Mouse (Mus musculus): ENCODE data around the gene Tnr. TPM values are rescaled to one million over a fixed set of nuclear protein-coding genes. Genes with fewer than 3 reads are reported as not detected.

The Tnr gene
- polyA plus RNA-seq, 1 experiment from 2014 or later, result 5.3 TPM

DNA sequence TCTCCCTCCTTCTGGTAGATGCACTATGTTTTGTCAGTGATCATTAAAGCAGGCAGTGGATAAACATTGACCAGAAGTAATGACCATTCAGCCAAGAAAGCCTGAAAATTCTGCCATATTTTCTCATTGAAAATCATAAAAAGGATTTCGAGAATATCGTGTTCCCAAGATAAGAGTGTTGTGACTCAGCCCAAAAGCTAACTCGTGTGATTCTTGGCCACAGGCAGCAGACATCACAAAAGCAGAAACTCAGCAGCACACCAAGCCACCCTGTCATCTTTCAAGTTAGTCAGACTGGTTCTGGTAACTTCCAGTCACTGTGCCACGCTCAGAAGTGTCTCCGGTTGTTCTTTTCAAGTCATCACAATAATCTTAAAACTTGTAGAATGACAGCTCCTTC lies 367.0 kb downstream of the Tnr start:
- Histone ChIP-seq H3K9ac (replicated peaks) (no peak overlapping the region), H3K4me2 (no peak overlapping the region), H3K4me1 (no peaks in the 10 kb centered on the region), H3K27ac (replicated peaks) (no peak overlapping the region), H3K4me3 (replicated peaks) (no peak overlapping the region), H3K27me3 (replicated peaks) (no peaks in the 10 kb centered on the region), H3K9me3 (replicated peaks) (no peaks in the 10 kb centered on the region), H3K36me3 (no peaks in the 10 kb centered on the region)
- no peak for ATAC-seq (ENCODE audit: low FRiP score)
- WGBS, result 84% methylated on average over 5 of the region's 5 CpGs

DNA sequence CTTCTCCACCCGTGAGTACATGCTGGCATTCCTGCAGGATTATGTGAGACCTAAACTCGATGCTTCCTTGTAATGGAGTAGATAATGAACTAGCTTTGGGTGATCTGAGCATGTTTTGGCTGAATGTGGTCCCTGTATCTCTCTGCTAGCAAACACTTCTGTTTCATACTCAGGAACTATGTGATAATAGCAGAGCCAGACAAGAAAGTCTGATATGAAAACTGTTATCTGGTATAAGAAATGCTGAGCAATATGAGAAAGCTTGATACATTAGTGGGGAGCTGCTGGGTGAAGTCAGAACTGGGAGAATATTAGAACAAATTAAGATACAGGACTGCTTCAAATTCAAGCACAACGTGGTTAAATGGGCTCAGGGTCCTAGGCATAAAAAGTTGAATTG lies 371.5 kb downstream of the Tnr start:
- 70% methylated on average over 3 of the region's 3 CpGs for WGBS
- H3K27me3 ChIP-seq (replicated peaks), result no peaks in the 10 kb centered on the region
- no peak for ATAC-seq (ENCODE audit: low FRiP score)

DNA sequence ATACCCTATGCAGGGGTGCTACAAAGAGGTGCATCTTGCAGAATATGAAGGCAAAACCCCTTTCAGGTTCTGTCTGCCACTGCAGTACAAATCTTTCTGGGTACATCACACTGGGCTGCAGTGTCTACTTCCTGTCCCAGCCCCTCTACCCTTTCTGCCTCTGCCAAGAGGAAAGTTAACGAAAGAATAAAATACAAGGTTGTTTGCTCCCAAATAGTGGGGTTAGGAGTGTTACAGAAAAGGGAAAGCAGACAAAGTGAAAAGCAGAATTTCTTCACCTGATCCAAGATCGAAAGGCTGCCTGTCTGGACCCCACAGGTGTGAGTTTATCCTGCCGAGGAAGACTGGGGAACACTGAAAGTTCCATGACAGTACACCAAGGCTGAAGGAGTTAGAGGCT lies 376.4 kb downstream of the Tnr start:
- Histone ChIP-seq H3K27me3 (replicated peaks) (no peaks in the 10 kb centered on the region), H3K4me3 (replicated peaks) (no peak overlapping the region), H3K4me2 (no peak overlapping the region), H3K9ac (replicated peaks) (no peak overlapping the region), H3K36me3 (no peaks in the 10 kb centered on the region), H3K9me3 (replicated peaks) (no peaks in the 10 kb centered on the region), H3K27ac (replicated peaks) (no peak overlapping the region), H3K4me1 (peaks cover 13% of the 10 kb centered on the region)
- ATAC-seq (ENCODE audit: low FRiP score), result no peak
- 82% methylated on average over 3 of the region's 3 CpGs for WGBS

More for the DNA sequence above, 371.5 kb downstream of the Tnr start:
- H3K4me2 ChIP-seq, result no peak overlapping the region
- H3K36me3 ChIP-seq, result no peaks in the 10 kb centered on the region
- no peak overlapping the region for H3K4me3 ChIP-seq (replicated peaks)
- H3K9me3 ChIP-seq (replicated peaks), result no peaks in the 10 kb centered on the region
- H3K9ac ChIP-seq (replicated peaks), result no peak overlapping the region
- no peaks in the 10 kb centered on the region for H3K4me1 ChIP-seq
- no peak overlapping the region for H3K27ac ChIP-seq (replicated peaks)

DNA sequence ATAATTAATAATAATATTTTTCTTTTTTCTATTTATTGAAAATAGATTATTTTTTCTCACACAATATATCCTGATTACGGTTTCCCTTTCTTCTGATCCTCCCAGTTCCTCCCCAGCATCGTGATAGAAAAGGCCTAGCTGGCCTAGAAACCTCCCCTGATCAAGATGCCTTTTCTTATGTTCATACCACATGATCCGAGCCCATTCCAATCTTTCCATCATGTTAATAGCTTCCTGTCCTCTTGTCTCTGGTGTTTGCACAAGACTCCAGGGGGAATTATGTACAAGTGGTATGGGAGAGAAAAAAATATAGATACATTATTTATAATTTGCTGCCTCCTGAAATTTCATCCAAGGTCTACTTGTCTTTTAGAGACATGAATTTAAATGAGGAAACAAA lies 377.1 kb downstream of the Tnr start:
- WGBS, result 51% methylated on average over 3 of the region's 3 CpGs
- no peak overlapping the region for H3K4me3 ChIP-seq (replicated peaks)
- H3K9me3 ChIP-seq (replicated peaks), result no peaks in the 10 kb centered on the region
- no peak for ATAC-seq (ENCODE audit: low FRiP score)
- peaks cover 13% of the 10 kb centered on the region for H3K4me1 ChIP-seq
- H3K27me3 ChIP-seq (replicated peaks), result no peaks in the 10 kb centered on the region
- no peaks in the 10 kb centered on the region for H3K36me3 ChIP-seq
- H3K27ac ChIP-seq (replicated peaks), result no peak overlapping the region
- no peak overlapping the region for H3K9ac ChIP-seq (replicated peaks)
- H3K4me2 ChIP-seq, result no peak overlapping the region

DNA sequence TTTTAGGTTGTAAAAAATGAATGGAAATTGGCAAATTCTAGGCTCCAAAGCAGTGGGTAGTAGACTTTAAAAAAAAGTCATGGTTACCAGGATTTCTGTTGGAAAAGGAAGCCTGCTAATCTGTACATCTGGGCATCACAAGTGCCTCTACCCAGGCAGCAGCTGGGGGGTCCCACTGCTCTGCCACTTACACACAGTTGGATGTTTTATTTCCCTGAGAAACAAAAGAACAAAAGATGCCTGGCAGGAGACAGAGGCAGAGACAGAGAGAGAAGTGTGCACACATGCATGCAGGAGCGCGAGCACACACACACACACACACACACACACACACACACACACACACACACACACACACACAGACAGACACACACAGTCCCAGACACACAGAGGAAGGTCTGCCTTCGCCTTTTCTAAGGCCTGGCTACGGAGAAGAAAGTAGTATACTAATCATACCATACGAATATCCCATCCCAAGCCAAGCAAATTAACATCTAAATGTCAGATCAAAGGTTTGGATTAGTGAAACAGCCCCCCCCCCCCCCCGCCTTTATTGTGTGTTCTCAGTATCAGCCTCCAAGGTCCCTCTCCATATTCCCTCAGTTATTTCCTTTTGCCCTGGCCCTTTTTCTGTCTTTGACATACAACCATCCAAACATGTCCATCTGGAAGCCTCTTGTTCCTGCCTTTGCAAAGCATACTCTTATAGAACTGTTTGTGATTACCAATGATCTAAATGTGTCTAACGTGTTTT lies 378.0 kb downstream of the Tnr start:
- Histone ChIP-seq H3K9ac (replicated peaks) (no peak overlapping the region), H3K4me3 (replicated peaks) (no peak overlapping the region), H3K4me1 (peaks cover 13% of the 10 kb centered on the region), H3K9me3 (replicated peaks) (no peaks in the 10 kb centered on the region), H3K36me3 (no peaks in the 10 kb centered on the region), H3K27ac (replicated peaks) (no peak overlapping the region), H3K4me2 (no peak overlapping the region), H3K27me3 (replicated peaks) (no peaks in the 10 kb centered on the region)
- WGBS, result 46% methylated on average over 7 of the region's 7 CpGs
- peak; percentile 47; the same call in 1 of the 2 replicates for ATAC-seq (ENCODE audit: low FRiP score)

DNA sequence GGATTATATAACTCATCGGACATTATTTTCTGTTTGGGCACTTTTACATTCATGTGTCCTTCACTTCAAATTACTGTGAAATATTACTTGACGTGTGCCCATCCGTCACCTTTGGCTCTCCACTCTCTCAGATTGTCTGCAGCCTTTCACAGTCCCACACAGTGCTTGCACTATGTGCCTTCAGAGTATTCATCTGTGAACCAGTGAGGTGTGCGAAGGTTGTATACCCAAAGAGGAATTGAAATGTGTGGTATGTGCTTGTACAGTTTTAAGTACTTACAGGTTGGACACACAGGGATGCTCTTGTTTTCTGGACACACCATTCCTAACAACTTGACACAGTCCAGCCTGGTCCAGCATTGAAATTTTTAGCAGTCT lies 378.5 kb downstream of the Tnr start:
- no peak for ATAC-seq (ENCODE audit: low FRiP score)
- H3K36me3 ChIP-seq, result no peaks in the 10 kb centered on the region
- no peak overlapping the region for H3K4me3 ChIP-seq (replicated peaks)
- H3K27me3 ChIP-seq (replicated peaks), result no peaks in the 10 kb centered on the region
- H3K4me1 ChIP-seq, result peaks cover 13% of the 10 kb centered on the region
- no peak overlapping the region for H3K4me2 ChIP-seq
- no peak overlapping the region for H3K9ac ChIP-seq (replicated peaks)
- 78% methylated on average over 4 of the region's 4 CpGs for WGBS
- H3K9me3 ChIP-seq (replicated peaks), result no peaks in the 10 kb centered on the region
- H3K27ac ChIP-seq (replicated peaks), result no peak overlapping the region

DNA sequence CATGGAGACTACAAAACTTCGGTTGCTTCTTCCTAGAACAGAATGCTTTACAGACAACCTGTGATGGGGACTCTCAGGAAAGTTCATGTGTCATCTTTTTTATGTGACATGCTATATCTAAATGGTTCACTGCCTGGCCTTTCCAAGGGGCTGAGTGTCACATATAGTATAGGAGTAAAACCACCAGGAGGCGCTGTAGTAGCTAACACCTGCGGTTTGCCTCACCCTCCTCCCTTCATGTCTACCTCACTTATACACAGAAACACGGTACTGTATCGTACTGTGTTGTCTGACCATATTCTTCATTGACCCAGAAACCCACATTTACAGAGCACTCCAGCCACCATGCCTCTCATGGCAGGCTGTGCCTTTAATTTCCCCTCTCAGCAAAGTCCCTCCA lies 387.4 kb downstream of the Tnr start:
- no peak for ATAC-seq (ENCODE audit: low FRiP score)
- no peak overlapping the region for H3K27ac ChIP-seq (replicated peaks)
- no peaks in the 10 kb centered on the region for H3K27me3 ChIP-seq (replicated peaks)
- H3K4me2 ChIP-seq, result no peak overlapping the region
- WGBS, result 44% methylated on average over 5 of the region's 5 CpGs
- no peaks in the 10 kb centered on the region for H3K9me3 ChIP-seq (replicated peaks)
- H3K9ac ChIP-seq (replicated peaks), result no peak overlapping the region
- H3K4me1 ChIP-seq, result no peaks in the 10 kb centered on the region
- no peak overlapping the region for H3K4me3 ChIP-seq (replicated peaks)
- H3K36me3 ChIP-seq, result no peaks in the 10 kb centered on the region

DNA sequence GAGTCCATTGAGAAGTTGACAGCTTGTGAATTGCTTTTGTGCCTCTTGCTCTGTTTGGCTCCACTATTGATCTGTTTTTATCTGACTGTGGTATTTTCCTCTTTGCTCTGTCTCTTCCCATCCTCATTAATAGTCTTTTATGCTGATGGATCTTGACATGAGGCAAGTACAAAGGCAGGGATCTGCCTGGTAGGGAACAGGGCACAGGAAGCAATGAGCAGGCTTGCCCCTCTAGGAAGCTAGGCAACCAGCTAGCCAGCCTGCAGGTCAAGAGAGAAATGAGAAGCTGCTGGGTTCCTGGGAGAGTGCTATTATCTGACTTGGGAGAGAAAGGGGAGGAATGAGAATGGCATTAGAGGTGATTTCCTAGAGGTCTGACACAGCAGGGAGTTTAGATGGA lies 391.2 kb downstream of the Tnr start:
- H3K27ac ChIP-seq (replicated peaks), result no peak overlapping the region

DNA sequence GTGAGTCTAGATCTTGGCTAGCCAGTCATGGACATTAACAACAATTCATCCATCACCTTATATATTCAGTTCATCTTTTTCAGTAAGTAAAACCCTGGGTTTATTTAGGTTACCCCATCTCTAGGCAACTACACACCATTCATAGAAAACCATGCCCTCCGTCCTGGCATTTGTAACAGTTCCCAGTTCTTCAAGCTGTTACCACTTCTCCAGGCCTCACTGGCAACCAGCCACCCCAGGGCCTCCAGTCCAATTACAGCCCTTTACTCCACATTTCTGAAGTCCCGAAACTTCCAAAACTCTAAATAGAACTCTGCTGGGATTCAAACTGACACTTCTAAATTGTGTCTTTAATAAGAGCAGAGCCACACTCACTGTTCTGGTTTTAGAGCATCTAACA lies 397.0 kb downstream of the Tnr start:
- Histone ChIP-seq H3K36me3 (no peaks in the 10 kb centered on the region), H3K27ac (replicated peaks) (no peak overlapping the region), H3K4me2 (no peak overlapping the region), H3K27me3 (replicated peaks) (no peaks in the 10 kb centered on the region), H3K9me3 (replicated peaks) (no peaks in the 10 kb centered on the region), H3K4me1 (no peaks in the 10 kb centered on the region), H3K4me3 (replicated peaks) (no peak overlapping the region), H3K9ac (replicated peaks) (no peak overlapping the region)
- no peak for ATAC-seq (ENCODE audit: low FRiP score)
- WGBS, result 70% methylated on average over 2 of the region's 2 CpGs

More for the DNA sequence above, 391.2 kb downstream of the Tnr start:
- Histone ChIP-seq H3K9me3 (replicated peaks) (no peaks in the 10 kb centered on the region), H3K9ac (replicated peaks) (no peak overlapping the region), H3K4me1 (no peaks in the 10 kb centered on the region), H3K27me3 (replicated peaks) (no peaks in the 10 kb centered on the region), H3K4me3 (replicated peaks) (no peak overlapping the region), H3K36me3 (no peaks in the 10 kb centered on the region), H3K4me2 (no peak overlapping the region)
- ATAC-seq (ENCODE audit: low FRiP score), result no peak

DNA sequence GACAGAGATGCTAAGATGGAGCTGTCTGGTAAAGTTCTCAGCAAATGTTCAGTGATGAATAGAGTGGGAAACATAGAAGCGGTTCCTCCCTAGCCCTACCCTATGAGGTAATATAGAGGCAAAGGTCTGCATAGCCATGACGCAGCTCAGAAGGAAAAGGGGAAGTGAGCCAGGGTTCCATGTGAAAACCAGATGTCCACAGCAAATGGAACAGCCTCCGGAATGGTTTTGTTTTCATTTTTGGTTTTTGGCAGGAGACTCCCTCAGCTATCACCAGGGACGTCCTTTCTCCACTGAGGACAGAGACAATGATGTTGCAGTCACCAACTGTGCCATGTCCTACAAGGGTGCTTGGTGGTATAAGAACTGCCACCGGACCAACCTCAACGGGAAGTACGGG lies 399.4 kb downstream of the Tnr start:
- H3K27ac ChIP-seq (replicated peaks), result no peak overlapping the region
- H3K36me3 ChIP-seq, result no peaks in the 10 kb centered on the region
- WGBS, result 93% methylated on average over 7 of the region's 7 CpGs
- H3K9ac ChIP-seq (replicated peaks), result no peak overlapping the region
- H3K9me3 ChIP-seq (replicated peaks), result no peaks in the 10 kb centered on the region
- no peak for ATAC-seq (ENCODE audit: low FRiP score)
- H3K4me2 ChIP-seq, result no peak overlapping the region
- no peaks in the 10 kb centered on the region for H3K4me1 ChIP-seq
- H3K27me3 ChIP-seq (replicated peaks), result no peaks in the 10 kb centered on the region
- no peak overlapping the region for H3K4me3 ChIP-seq (replicated peaks)

DNA sequence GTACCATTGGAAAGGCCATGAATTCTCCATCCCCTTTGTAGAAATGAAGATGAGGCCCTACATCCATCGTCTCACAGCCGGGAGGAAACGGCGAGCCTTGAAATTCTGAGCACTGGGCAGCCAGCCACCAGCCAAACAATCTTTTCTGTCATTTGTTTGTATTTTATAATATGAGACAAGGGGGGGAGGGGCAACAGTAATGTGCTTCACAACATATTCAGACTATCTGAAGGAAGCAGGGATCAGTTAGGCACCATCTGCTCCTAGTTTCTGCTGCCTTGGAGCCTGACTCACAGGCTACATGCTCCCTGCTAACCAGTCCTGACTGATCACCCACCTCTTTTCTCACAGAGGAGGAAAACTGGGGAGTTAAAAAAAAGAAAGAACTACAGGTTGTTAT lies 400.5 kb downstream of the Tnr start:
- no peaks in the 10 kb centered on the region for H3K4me1 ChIP-seq
- ATAC-seq (ENCODE audit: low FRiP score), result no peak
- 78% methylated on average over 4 of the region's 4 CpGs for WGBS
- no peaks in the 10 kb centered on the region for H3K9me3 ChIP-seq (replicated peaks)
- H3K36me3 ChIP-seq, result no peaks in the 10 kb centered on the region
- H3K4me3 ChIP-seq (replicated peaks), result no peak overlapping the region
- no peak overlapping the region for H3K9ac ChIP-seq (replicated peaks)
- no peaks in the 10 kb centered on the region for H3K27me3 ChIP-seq (replicated peaks)
- no peak overlapping the region for H3K27ac ChIP-seq (replicated peaks)
- H3K4me2 ChIP-seq, result no peak overlapping the region

DNA sequence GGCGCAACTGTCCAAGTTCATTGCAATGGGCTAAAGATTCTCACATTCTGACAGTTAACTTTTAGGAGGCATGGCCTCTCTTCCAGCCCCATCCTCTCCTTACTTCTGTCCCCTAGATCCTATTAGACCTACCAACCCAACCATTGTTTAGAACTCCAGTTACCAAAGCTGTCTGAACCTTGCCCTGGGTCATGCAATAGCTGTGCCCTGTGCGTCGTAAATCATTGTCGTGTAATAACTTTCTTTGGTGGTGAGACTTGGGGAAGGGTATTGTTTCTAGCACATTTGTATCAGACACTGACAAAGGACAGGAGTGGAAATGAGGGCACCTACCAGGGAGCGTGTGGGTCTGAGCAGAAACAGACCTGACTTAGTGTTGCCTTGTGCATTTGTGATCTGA lies 401.1 kb downstream of the Tnr start:
- no peaks in the 10 kb centered on the region for H3K9me3 ChIP-seq (replicated peaks)
- no peaks in the 10 kb centered on the region for H3K27me3 ChIP-seq (replicated peaks)
- H3K4me2 ChIP-seq, result no peak overlapping the region
- no peak overlapping the region for H3K4me3 ChIP-seq (replicated peaks)
- ATAC-seq (ENCODE audit: low FRiP score), result no peak
- no peaks in the 10 kb centered on the region for H3K36me3 ChIP-seq
- WGBS, result 78% methylated on average over 5 of the region's 5 CpGs
- H3K9ac ChIP-seq (replicated peaks), result no peak overlapping the region
- no peaks in the 10 kb centered on the region for H3K4me1 ChIP-seq
- H3K27ac ChIP-seq (replicated peaks), result no peak overlapping the region
